Mouse (Mus musculus): ENCODE measurements around the gene Odf3b. TPM values are rescaled to one million over a fixed set of nuclear protein-coding genes. Genes with fewer than 3 reads are reported as not detected.

Gene Odf3b
- polyA plus RNA-seq, 1 experiment from 2014 or later = 0.83 TPM

DNA sequence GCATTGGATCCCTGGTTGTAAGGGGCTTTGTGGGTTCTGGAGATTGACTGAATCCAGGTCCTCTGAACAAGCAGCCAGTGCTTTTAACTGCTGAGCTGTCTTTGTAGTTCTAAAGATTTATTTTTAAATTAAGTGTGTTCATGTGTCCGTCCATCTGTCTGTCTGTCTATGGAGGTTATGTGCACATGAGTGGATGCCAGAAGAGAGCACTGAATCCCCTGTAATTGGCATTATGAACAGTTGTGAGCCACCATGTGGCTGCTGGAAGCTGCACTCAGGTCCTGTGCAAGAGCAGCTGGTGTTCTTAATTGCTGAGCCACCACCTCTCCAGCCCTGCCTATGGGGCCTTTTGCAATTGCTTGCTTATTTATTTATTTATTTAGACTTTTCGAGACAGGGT is 19.1 kb upstream of the Odf3b start:
- H3K4me1 ChIP-seq = no peaks in the 10 kb centered on the region
- no peaks in the 10 kb centered on the region for H3K9me3 ChIP-seq (replicated peaks)
- H3K27ac ChIP-seq = no peak overlapping the region
- no peak for ATAC-seq (replicated peaks; ENCODE audit: low FRiP score)
- H3K27me3 ChIP-seq = no peaks in the 10 kb centered on the region
- 81% methylated on average over 2 of the region's 2 CpGs for WGBS
- H3K4me2 ChIP-seq = no peak overlapping the region
- H3K4me3 ChIP-seq (replicated peaks) = no peak overlapping the region
- no peak overlapping the region for H3K9ac ChIP-seq
- H3K36me3 ChIP-seq = no peaks in the 10 kb centered on the region

DNA sequence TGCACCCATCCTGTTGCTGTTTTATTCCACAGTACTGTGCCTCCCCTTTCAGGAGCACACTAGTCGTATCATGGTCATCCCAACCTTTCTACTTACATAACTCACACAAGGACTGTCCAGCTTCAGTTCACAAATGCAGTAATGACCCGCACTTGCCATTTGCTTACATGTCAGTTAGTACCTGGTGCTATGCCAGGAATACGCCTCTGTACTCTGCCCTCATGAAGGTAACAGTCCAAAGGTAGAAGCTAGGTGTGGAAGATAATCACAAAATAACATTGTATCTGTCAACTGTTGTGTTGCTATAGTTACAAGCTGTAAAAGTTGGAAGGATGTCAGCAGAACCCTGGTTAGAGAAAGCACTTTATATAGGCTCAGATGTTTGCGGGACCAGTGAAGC is 17.8 kb upstream of the Odf3b start:
- Histone ChIP-seq H3K27ac (no peak overlapping the region), H3K9me3 (replicated peaks) (no peaks in the 10 kb centered on the region), H3K4me1 (no peaks in the 10 kb centered on the region), H3K36me3 (no peaks in the 10 kb centered on the region), H3K27me3 (no peaks in the 10 kb centered on the region), H3K4me3 (replicated peaks) (no peak overlapping the region), H3K9ac (no peak overlapping the region), H3K4me2 (no peak overlapping the region)
- no peak for ATAC-seq (replicated peaks; ENCODE audit: low FRiP score)
- 88% methylated on average over 4 of the region's 4 CpGs for WGBS

DNA sequence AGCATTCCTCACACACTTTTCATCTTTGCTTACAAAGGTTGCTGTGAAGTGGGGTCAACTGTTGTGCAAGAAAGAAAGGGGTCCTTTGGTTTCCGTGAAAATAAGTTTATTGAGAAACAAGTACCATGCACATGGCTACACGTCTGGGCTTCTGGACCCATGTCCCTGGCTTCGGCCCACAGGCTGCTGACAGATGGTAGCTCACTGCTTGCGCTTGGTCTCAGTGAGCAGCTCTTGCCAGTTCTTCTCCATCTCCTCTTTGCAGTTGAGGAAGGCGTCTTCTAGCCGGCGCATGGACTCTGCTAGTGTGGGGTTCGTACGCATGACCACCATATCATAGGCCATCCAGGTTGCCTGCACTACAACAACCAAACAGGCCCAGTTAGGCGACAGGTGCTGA is 11.0 kb upstream of the Odf3b start:
- no peak for ATAC-seq (replicated peaks; ENCODE audit: low FRiP score)
- Histone ChIP-seq H3K27ac (no peak overlapping the region), H3K9me3 (replicated peaks) (no peaks in the 10 kb centered on the region), H3K4me2 (no peak overlapping the region), H3K4me3 (replicated peaks) (no peak overlapping the region), H3K36me3 (no peaks in the 10 kb centered on the region), H3K4me1 (no peaks in the 10 kb centered on the region), H3K9ac (no peak overlapping the region), H3K27me3 (no peaks in the 10 kb centered on the region; the same call in 1 of the 2 replicates)
- WGBS = 89% methylated on average over 10 of the region's 10 CpGs

GRCm38 (mm10) chr15:89387127-89387526 is 8.0 kb upstream of the Odf3b start:
- Histone ChIP-seq H3K9me3 (replicated peaks) (no peaks in the 10 kb centered on the region), H3K4me1 (no peaks in the 10 kb centered on the region), H3K4me3 (replicated peaks) (no peak overlapping the region), H3K27me3 (peaks cover 5% of the 10 kb centered on the region), H3K4me2 (no peak overlapping the region), H3K36me3 (no peaks in the 10 kb centered on the region), H3K9ac (no peak overlapping the region), H3K27ac (no peak overlapping the region)
- no peak for ATAC-seq (replicated peaks; ENCODE audit: low FRiP score)
- WGBS = 51% methylated on average over 12 of the region's 12 CpGs

DNA sequence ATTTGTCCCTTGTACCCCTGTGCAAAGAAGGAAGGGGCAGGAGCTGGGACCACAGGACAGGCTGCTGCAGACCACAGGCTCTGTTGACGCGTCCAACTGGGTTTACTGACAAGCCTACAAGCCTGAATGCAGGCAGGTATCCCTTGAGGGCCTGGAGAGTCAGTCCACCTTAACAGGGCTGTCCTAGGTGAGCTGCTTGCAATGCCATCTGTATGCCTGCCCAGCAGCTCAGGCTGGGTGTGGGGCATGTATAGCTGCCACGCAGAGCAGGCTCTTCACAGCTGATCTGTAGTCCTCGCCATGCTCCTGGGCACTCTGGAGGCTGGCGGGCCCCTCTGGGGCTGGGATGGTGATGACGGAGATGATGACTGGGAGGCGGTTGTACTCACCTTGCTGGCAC is 5.5 kb upstream of the Odf3b start, which contains the start of gene Klhdc7b:
Klhdc7b (plus strand) TSS at position 301 of the 400 bp plus-strand sequence.
- H3K4me3 ChIP-seq (replicated peaks) = no peak within 1 kb of the TSS
- WGBS = 83% methylated on average over 7 of the region's 7 CpGs
- H3K4me2 ChIP-seq = no peak within 1 kb of the TSS
- H3K27ac ChIP-seq = no peak within 1 kb of the TSS
- no peaks in the 10 kb centered on the region for H3K36me3 ChIP-seq
- peaks cover 24% of the 10 kb centered on the region for H3K27me3 ChIP-seq
- no peak for ATAC-seq (replicated peaks; ENCODE audit: low FRiP score)
- no peaks in the 10 kb centered on the region for H3K9me3 ChIP-seq (replicated peaks)
- H3K4me1 ChIP-seq = no peaks in the 10 kb centered on the region
- H3K9ac ChIP-seq = no peak within 1 kb of the TSS

DNA sequence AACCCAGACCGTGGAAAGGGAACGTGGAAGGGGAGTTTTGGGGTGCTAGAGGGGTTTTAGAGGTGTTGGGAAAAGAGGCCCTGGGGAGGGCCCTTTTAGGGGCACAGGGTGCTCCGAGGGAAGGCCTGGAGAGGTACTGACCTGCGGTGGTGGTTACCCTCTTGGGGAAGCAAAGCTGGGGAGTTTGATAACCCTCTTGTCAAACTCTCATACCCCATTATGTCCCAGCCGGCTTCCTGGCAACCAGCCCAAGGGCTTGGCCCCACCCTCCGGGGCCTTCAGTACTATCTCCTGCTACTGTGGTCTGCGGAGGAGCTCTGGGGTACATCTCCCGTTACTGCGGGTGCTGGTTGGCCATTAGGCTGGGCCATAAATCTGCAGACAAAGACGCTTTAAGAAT is 347 bp upstream of the Odf3b start:
- no peaks in the 10 kb centered on the region for H3K9me3 ChIP-seq (replicated peaks)
- peak overlapping the region; percentile 44 for H3K4me3 ChIP-seq (replicated peaks)
- H3K9ac ChIP-seq = no peak overlapping the region
- H3K4me1 ChIP-seq = peaks cover 28% of the 10 kb centered on the region
- H3K36me3 ChIP-seq = no peaks in the 10 kb centered on the region
- no peak overlapping the region for H3K27ac ChIP-seq
- peak overlapping the region; percentile 85 for H3K4me2 ChIP-seq
- 8% methylated on average over 10 of the region's 10 CpGs for WGBS
- peaks cover 63% of the 10 kb centered on the region for H3K27me3 ChIP-seq
- no peak for ATAC-seq (replicated peaks; ENCODE audit: low FRiP score)

- no peak overlapping the region for H3K27ac ChIP-seq
- 12% methylated on average over 46 of the region's 46 CpGs for WGBS
- peaks cover 63% of the 10 kb centered on the region for H3K27me3 ChIP-seq
- H3K4me3 ChIP-seq (replicated peaks) = peak overlapping the region; percentile 44
- H3K9ac ChIP-seq = peak overlapping the region; percentile 38; the same call in 1 of the 2 replicates
- no peak for ATAC-seq (replicated peaks; ENCODE audit: low FRiP score)
- peaks cover 37% of the 10 kb centered on the region for H3K4me1 ChIP-seq
- H3K9me3 ChIP-seq (replicated peaks) = no peaks in the 10 kb centered on the region
- H3K36me3 ChIP-seq = no peaks in the 10 kb centered on the region
- peak overlapping the region; percentile 85 for H3K4me2 ChIP-seq
Measured at GRCm38 (mm10) chr15:89377938-89378828, 899 bp downstream of the Odf3b start.

GRCm38 (mm10) chr15:89377362-89377761 is 1.7 kb downstream of the Odf3b start:
- 4% methylated on average over 17 of the region's 18 CpGs for WGBS
- no peak for ATAC-seq (replicated peaks; ENCODE audit: low FRiP score)
- Histone ChIP-seq H3K9ac (no peak overlapping the region), H3K27ac (no peak overlapping the region), H3K36me3 (peaks cover 4% of the 10 kb centered on the region), H3K4me2 (peak overlapping the region; percentile 40), H3K4me1 (peaks cover 45% of the 10 kb centered on the region), H3K27me3 (peaks cover 60% of the 10 kb centered on the region), H3K9me3 (replicated peaks) (no peaks in the 10 kb centered on the region), H3K4me3 (replicated peaks) (peak overlapping the region; percentile 4; the same call in 1 of the 2 replicates)

GRCm38 (mm10) chr15:89376957-89377356 is 2.1 kb downstream of the Odf3b start, which contains the start of gene Tymp:
Tymp (minus strand) TSS chr15:89377039.
- Histone ChIP-seq H3K4me2 (peak within 1 kb of the TSS; percentile 40), H3K9me3 (replicated peaks) (no peaks in the 10 kb centered on the region), H3K4me1 (peaks cover 49% of the 10 kb centered on the region), H3K27me3 (peaks cover 57% of the 10 kb centered on the region), H3K9ac (no peak within 1 kb of the TSS), H3K4me3 (replicated peaks) (peak within 1 kb of the TSS; percentile 4; the same call in 1 of the 2 replicates), H3K36me3 (peaks cover 8% of the 10 kb centered on the region), H3K27ac (no peak within 1 kb of the TSS)
- WGBS = 19% methylated on average over 16 of the region's 16 CpGs
- ATAC-seq (replicated peaks; ENCODE audit: low FRiP score) = no peak

- H3K9me3 ChIP-seq (replicated peaks) = no peaks in the 10 kb centered on the region
- H3K4me1 ChIP-seq = peaks cover 49% of the 10 kb centered on the region
- H3K27ac ChIP-seq = no peak overlapping the region
- no peak overlapping the region for H3K9ac ChIP-seq
- ATAC-seq (replicated peaks; ENCODE audit: low FRiP score) = no peak
- peaks cover 18% of the 10 kb centered on the region for H3K36me3 ChIP-seq
- no peak overlapping the region for H3K4me3 ChIP-seq (replicated peaks)
- no peak overlapping the region for H3K4me2 ChIP-seq
- peaks cover 51% of the 10 kb centered on the region for H3K27me3 ChIP-seq
- WGBS = 78% methylated on average over 7 of the region's 7 CpGs
Measured at GRCm38 (mm10) chr15:89376040-89376439, 3.0 kb downstream of the Odf3b start.

- ATAC-seq (replicated peaks; ENCODE audit: low FRiP score) = no peak
- 92% methylated on average over 17 of the region's 17 CpGs for WGBS
- peaks cover 49% of the 10 kb centered on the region for H3K4me1 ChIP-seq
- peaks cover 42% of the 10 kb centered on the region for H3K27me3 ChIP-seq
- H3K4me2 ChIP-seq = no peak overlapping the region
- no peak overlapping the region for H3K27ac ChIP-seq
- H3K9me3 ChIP-seq (replicated peaks) = no peaks in the 10 kb centered on the region
- H3K4me3 ChIP-seq (replicated peaks) = 0 out of 2 replicates have a peak overlapping the region, but pooled peaks have one; percentile 69
- H3K36me3 ChIP-seq = peaks cover 28% of the 10 kb centered on the region
- 0 out of 2 replicates have a peak overlapping the region, but pooled peaks have one; percentile 79 for H3K9ac ChIP-seq
Measured at GRCm38 (mm10) chr15:89374801-89375534, 4.1 kb downstream of the Odf3b start.

GRCm38 (mm10) chr15:89374340-89374739 is 4.7 kb downstream of the Odf3b start:
- ATAC-seq (replicated peaks; ENCODE audit: low FRiP score) = no peak
- 45% methylated on average over 9 of the region's 9 CpGs for WGBS
- peak overlapping the region; percentile 97 for H3K27ac ChIP-seq

More at GRCm38 (mm10) chr15:89374340-89374739, 4.7 kb downstream of the Odf3b start:
- Histone ChIP-seq H3K9me3 (replicated peaks) (no peaks in the 10 kb centered on the region), H3K4me3 (replicated peaks) (peak overlapping the region; percentile 69), H3K4me2 (peak overlapping the region; percentile 95), H3K9ac (peak overlapping the region; percentile 79), H3K36me3 (peaks cover 35% of the 10 kb centered on the region), H3K4me1 (peaks cover 47% of the 10 kb centered on the region), H3K27me3 (peaks cover 37% of the 10 kb centered on the region)
